Mouse (Mus musculus) myocyte (in vitro differentiated cells): Measurements from ENCODE around the gene Olfr872. TPM values are rescaled to one million over a fixed set of nuclear protein-coding genes. Genes with fewer than 3 reads are reported as not detected.
"Not testable (repeated sequence)": the region's sequence is repeated elsewhere in the genome, so short reads cannot be mapped to it uniquely, and the experiment has no call there.

Experiments
- H3K27me3 ChIP-seq: one replicate; pipeline ENCODE4 v1.6.1; 2011; ENCODE audit not compliant: control insufficient read depth, insufficient read depth, insufficient read length
- H3K36me3 ChIP-seq: one replicate; pipeline ENCODE4 v1.6.1; 2011; ENCODE audit not compliant: control insufficient read depth, insufficient read depth
- H3K4me2 ChIP-seq: one replicate; pipeline ENCODE4 v1.6.1; 2011; ENCODE audit warnings: low read depth, control low read depth
- H3K4me3 ChIP-seq: one replicate; pipeline ENCODE4 v1.5.1; 2011; ENCODE audit warnings: mild to moderate bottlenecking, control low read depth, moderate library complexity
- H3K79me2 ChIP-seq: one replicate; pipeline ENCODE4 v1.6.1; 2011; ENCODE audit not compliant: control insufficient read depth, insufficient read depth
- H3ac ChIP-seq: one replicate; pipeline ENCODE4 v1.6.1; 2011; ENCODE audit not compliant: control insufficient read depth, insufficient read length
- CEBPB ChIP-seq: IDR thresholded peaks from 2 replicates; pipeline ENCODE4 v1.6.1; 2011; ENCODE audit warnings: mild to moderate bottlenecking, moderate library complexity; ENCODE audit not compliant: poor library complexity, insufficient read depth, severe bottlenecking
- E2F4 ChIP-seq: IDR thresholded peaks from one replicate; pipeline ENCODE4 v1.6.1; 2011; ENCODE audit warnings: mild to moderate bottlenecking, control low read depth, moderate library complexity; ENCODE audit not compliant: insufficient read depth
- MAX ChIP-seq: IDR thresholded peaks from one replicate; pipeline ENCODE4 v1.6.1; 2011; ENCODE audit warnings: low read depth, mild to moderate bottlenecking, control low read depth
- MYOD1 ChIP-seq, 3 experiments: IDR thresholded peaks; one replicate each; pipeline ENCODE4 v1.6.1; 2011; ENCODE audit warnings: control low read depth in 2 of 3, low read depth in 2 of 3, mild to moderate bottlenecking in 2 of 3, moderate library complexity in 1 of 3; ENCODE audit not compliant: insufficient read length in 2 of 3, control insufficient read depth in 1 of 3
- MYOG ChIP-seq, 3 experiments: IDR thresholded peaks; one replicate each; pipeline ENCODE4 v1.6.1; 2011; ENCODE audit warnings: control low read depth in 2 of 3, low read depth in 2 of 3, mild to moderate bottlenecking in 2 of 3; ENCODE audit not compliant: insufficient read length in 2 of 3, control insufficient read depth in 1 of 3, insufficient read depth in 1 of 3
- POLR2A ChIP-seq: IDR thresholded peaks from one replicate; pipeline ENCODE4 v1.6.1; 2011; ENCODE audit warnings: low read depth, mild to moderate bottlenecking, control low read depth, moderate library complexity; ENCODE audit not compliant: insufficient read length
- POLR2AphosphoS2 ChIP-seq: IDR thresholded peaks from one replicate; pipeline ENCODE4 v1.6.1; 2011; ENCODE audit warnings: low read depth, control low read depth; ENCODE audit not compliant: insufficient read length
- REST ChIP-seq: IDR thresholded peaks from one replicate; pipeline ENCODE4 v1.6.1; 2011; ENCODE audit warnings: mild to moderate bottlenecking, control low read depth, moderate library complexity; ENCODE audit not compliant: insufficient read depth, insufficient read length
- SRF ChIP-seq: IDR thresholded peaks from one replicate; pipeline ENCODE4 v1.6.1; 2011; ENCODE audit warnings: low read depth; ENCODE audit not compliant: control insufficient read depth, insufficient read length
- TCF12 ChIP-seq: IDR thresholded peaks from one replicate; pipeline ENCODE4 v1.6.1; 2011; ENCODE audit warnings: mild to moderate bottlenecking, control low read depth; ENCODE audit not compliant: poor library complexity, insufficient read depth, severe bottlenecking
- TCF3 ChIP-seq: IDR thresholded peaks from one replicate; pipeline ENCODE4 v1.6.1; 2011; ENCODE audit warnings: low read depth, control low read depth; ENCODE audit not compliant: insufficient read length
- USF1 ChIP-seq: IDR thresholded peaks from one replicate; pipeline ENCODE4 v1.6.1; 2011; ENCODE audit warnings: low read depth, mild to moderate bottlenecking, control low read depth, moderate library complexity
- polyA plus RNA-seq: library from polyadenylated mRNA; unstranded; fragments of >200 nt; fragmentation: generic; extraction: Trizol; gene quantifications from one replicate; pipeline ENCODE4 v1.2.1, GENCODE M21; 2012; ENCODE audit warnings: missing spikeins

Gene Olfr872
- polyA plus RNA-seq, result not detected

DNA sequence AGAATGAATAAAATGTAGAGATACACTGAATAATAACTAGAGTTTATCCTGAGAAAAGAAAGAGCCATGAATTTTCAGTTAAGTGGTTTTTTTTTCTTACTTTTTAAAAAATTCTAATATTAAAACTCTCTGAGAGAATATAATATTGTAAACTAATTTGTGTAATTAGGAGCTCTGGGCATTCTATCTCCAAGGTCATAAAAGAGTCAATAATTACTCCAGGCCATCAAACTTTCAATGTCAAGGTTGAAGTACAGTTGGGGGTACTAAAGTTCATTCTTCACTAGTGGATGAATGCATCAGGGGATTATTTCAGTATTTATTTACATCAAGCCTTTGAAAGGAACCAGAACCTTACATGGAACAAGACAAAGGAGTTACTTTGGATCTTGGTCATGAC is at the start of gene Olfr872:
Olfr872 (plus strand) TSS at position 301 of the 400 bp plus-strand sequence.
- Histone ChIP-seq H3K4me2 (no peak within 1 kb of the TSS), H3ac (no peak within 1 kb of the TSS), H3K36me3 (no peaks in the 10 kb centered on the region), H3K27me3 (no peaks in the 10 kb centered on the region), H3K79me2 (no peaks in the 10 kb centered on the region), H3K4me3 (no peak within 1 kb of the TSS)
- no peak for TF ChIP-seq E2F4
- TF ChIP-seq MYOD1 (IDR thresholded peaks at IDR 0.05; ENCODE audit: control insufficient read depth in 1 of 3, insufficient read length in 2 of 3, low read depth in 2 of 3), result no peak
- TF ChIP-seq MAX, result no peak
- no peak for TF ChIP-seq REST

DNA sequence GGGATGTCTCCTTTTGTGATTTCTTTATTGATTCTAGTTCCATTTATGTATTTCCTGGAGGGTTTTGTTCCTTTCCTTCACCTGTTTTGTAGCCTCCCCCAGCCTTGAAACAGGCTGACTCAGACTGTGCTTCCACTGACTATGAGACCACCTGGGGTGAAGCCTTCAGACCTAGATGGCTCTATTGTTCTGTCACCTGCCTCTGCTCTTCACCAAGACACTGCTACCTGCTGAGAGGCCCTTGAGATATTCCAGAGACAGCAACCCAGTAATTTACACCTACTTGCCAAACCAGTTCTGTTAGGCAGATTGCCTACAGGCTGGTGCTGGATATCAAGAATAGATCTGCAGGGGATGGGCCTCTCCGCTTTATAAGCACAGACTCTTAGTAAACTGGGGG is 34.8 kb upstream of the Olfr872 start:
- Histone ChIP-seq H3ac (no peak overlapping the region), H3K36me3 (no peaks in the 10 kb centered on the region), H3K27me3 (no peaks in the 10 kb centered on the region), H3K79me2 (no peaks in the 10 kb centered on the region), H3K4me2 (no peak overlapping the region), H3K4me3 (no peak overlapping the region)
- TF ChIP-seq TCF12 (no peak), REST (no peak), MYOG (IDR thresholded peaks at IDR 0.05; ENCODE audit: control insufficient read depth in 1 of 3, insufficient read depth in 1 of 3, insufficient read length in 2 of 3, low read depth in 2 of 3) (no peak), MYOD1 (IDR thresholded peaks at IDR 0.05; ENCODE audit: control insufficient read depth in 1 of 3, insufficient read length in 2 of 3, low read depth in 2 of 3) (no peak), TCF3 (no peak), CEBPB (no peak), MAX (no peak), POLR2AphosphoS2 (no peak), SRF (no peak), POLR2A (no peak), E2F4 (no peak), USF1 (no peak)

- not testable (repeated sequence) for H3K79me2 ChIP-seq, H3K27me3 ChIP-seq, H3K4me2 ChIP-seq, H3K36me3 ChIP-seq, H3ac ChIP-seq, H3K4me3 ChIP-seq
Measured at GRCm38 (mm10) chr9:20203413-20203984, 33.4 kb upstream of the Olfr872 start.

- no peak for TF ChIP-seq MYOG (IDR thresholded peaks at IDR 0.05; ENCODE audit: control insufficient read depth in 1 of 3, insufficient read depth in 1 of 3, insufficient read length in 2 of 3, low read depth in 2 of 3)
- no peak for TF ChIP-seq POLR2A
- TF ChIP-seq MYOD1 (IDR thresholded peaks at IDR 0.05; ENCODE audit: control insufficient read depth in 1 of 3, insufficient read length in 2 of 3, low read depth in 2 of 3), result no peak
- no peak for TF ChIP-seq TCF3
- TF ChIP-seq TCF12, result no peak
- no peak for TF ChIP-seq REST
- TF ChIP-seq SRF, result no peak
- no peak for TF ChIP-seq E2F4
- no peak for TF ChIP-seq MAX
- Histone ChIP-seq H3K27me3 (no peaks in the 10 kb centered on the region), H3K79me2 (no peaks in the 10 kb centered on the region), H3K4me2 (no peak overlapping the region), H3ac (no peak overlapping the region), H3K4me3 (no peak overlapping the region), H3K36me3 (no peaks in the 10 kb centered on the region)
Measured at GRCm38 (mm10) chr9:20210812-20211211, 26.1 kb upstream of the Olfr872 start.

DNA sequence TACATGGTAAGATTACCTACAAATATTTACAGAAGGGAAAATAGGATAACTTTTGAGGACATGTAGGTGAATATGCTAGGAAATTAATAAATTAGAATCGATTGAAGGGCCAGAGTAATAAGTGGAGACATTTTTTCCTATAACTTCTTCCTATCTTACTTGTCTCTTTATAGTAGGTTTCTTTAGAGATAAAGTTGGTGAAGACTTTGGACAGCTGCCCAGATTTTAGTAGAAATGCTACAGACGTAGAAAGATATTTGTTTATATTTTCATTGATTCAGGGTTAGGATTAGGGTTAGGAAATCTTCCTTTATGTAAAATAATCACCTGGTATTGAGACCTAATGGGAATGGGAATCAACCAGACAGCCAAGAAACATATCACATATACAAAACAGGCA is 25.4 kb upstream of the Olfr872 start:
- Histone ChIP-seq H3ac (no peak overlapping the region), H3K79me2 (no peaks in the 10 kb centered on the region), H3K4me2 (no peak overlapping the region), H3K4me3 (no peak overlapping the region), H3K36me3 (no peaks in the 10 kb centered on the region), H3K27me3 (no peaks in the 10 kb centered on the region)
- TF ChIP-seq SRF (no peak), CEBPB (no peak), POLR2A (no peak), MAX (no peak), MYOD1 (IDR thresholded peaks at IDR 0.05; ENCODE audit: control insufficient read depth in 1 of 3, insufficient read length in 2 of 3, low read depth in 2 of 3) (no peak), TCF3 (no peak), REST (no peak), USF1 (no peak), POLR2AphosphoS2 (no peak), E2F4 (no peak), TCF12 (no peak), MYOG (IDR thresholded peaks at IDR 0.05; ENCODE audit: control insufficient read depth in 1 of 3, insufficient read depth in 1 of 3, insufficient read length in 2 of 3, low read depth in 2 of 3) (no peak)
